Mouse (Mus musculus) activated CD4-positive, CD25-positive, alpha-beta regulatory T cell (primary cell): ENCODE results near the gene E130308A19Rik. TPM values are rescaled to one million over a fixed set of nuclear protein-coding genes. Genes with fewer than 3 reads are reported as not detected.

Experiments used
- polyA plus RNA-seq, 2 experiments: library from polyadenylated mRNA; unstranded; fragments of 100-300 nt; shearing (Covaris generic); gene quantifications; one replicate each; pipeline ENCODE4 v1.2.1; 2017

E130308A19Rik gene
- polyA plus RNA-seq, result 10 to 100 TPM; 13.5 to 17.3 TPM

GRCm38 (mm10) chr4:59625998-59626910 lies at the start of gene E130308A19Rik:
Gene E130308A19Rik (plus strand): TSS chr4:59626211.

DNA sequence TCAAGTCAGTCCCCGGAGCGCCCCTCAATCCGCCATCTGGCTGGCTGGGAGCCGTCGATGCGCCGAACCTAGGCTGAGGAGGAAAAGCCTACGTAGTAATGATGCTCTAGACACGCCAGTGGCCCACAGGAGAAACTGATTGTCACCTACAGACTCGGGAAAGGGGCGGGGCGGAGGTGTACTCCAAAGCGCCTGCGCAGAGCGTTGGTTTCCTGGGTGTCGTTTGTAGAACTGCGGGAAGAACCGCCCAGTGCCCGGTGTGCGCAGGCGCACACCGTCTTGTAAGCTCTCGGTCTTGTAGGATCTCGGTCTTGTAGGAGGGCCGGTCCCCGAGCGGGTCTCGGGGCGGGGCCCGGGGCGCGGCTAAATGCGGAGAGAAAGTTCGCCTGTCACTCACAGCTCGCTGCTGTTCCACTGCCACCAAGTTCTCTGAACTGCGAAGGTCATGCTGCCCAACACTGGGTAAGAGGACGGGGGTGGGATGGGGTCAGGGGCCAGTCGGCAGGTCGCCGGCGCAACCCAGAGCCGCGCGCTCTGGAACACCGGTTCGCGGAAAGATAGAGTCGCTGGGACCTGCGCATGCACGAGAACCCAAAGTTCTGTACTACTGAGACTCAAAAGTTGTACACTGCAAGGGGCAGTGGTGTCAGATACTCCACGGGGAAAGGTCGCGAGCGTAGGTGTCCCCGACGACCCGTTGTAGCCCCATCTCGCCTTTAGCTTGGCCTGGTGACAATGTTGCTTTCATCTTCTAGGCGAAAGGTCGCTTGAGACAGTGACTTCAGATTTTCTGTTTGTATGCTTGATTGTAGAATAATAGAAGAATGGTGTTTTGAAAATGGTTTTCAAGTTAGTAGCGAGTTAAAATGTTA lies 44.5 kb upstream of the E130308A19Rik start, which contains the start of gene Hsdl2:
Gene Hsdl2, plus strand, starts transcription at position 250 of the 872 bp plus-strand sequence.

DNA sequence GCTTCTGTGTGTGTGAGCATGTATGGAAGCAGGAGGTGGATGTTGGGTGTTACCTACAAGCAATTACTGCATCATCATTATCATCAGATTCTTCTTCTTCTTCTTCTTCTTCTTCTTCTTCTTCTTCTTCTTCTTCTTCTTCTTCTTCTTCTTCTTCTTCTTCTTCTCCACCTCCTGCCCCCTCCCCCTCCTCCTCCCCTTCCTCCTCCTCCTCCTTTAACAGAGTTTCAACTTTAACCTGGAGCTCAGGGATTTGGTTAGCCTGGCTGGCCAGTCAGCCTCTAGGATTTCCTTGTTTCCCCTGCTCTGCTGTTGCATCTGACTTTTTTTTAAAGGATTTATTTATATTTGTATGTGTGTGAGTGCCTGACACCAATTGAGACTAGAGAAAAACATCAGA lies 175.5 kb downstream of the E130308A19Rik start, which contains the start of gene Inip:
Gene Inip, minus strand, starts transcription at position 101 of the 400 bp plus-strand sequence.

DNA sequence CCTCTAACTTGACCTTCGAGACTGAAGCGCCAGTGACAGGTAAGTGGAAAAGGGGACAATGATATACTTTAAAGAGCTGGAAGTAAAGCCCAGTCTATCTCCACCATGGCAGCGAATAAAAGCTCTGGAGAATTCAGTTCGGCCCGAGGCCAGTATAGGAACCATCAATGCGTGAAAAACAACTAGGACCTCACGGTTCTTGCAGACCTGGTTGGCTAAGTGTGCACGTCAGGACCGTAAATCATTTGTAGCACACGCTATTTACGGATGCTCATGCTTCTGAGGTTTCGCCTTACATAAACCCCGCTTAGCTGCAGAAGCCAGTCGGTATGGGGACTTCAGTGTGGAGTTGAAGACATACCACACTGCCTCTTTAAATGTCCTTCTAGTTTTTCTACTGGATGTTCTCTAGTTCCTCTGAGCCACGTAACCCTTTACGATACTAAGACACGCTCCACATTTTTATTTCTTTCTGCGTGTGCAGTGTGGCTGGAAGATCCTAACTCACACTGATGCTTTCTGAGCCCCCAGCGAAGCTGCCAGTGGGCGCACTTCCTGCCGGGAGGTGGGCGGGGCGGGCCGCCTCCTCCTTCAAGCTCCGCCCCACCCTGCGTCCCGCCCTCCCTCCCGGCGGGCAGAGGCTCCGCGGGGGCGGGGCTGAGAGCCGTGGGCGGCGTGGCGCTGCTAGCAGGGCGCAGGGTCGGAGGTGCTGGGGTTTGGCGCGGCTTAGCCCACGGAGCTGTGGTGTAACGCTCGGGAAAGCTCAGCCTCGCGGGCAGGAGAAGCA lies 179.4 kb downstream of the E130308A19Rik start, which contains the start of gene Snx30:
Gene Snx30, plus strand, starts transcription at position 660 of the 787 bp plus-strand sequence.

Other genes starting within 250 kb of the E130308A19Rik start
- 1 to 10 TPM; 4.9 to 5.2 TPM for gene Susd1, start 187.6 kb upstream of the E130308A19Rik start, polyA plus RNA-seq
- 100 to 1,000 TPM; 126 to 169 TPM for gene Ptbp3, start 76.8 kb upstream of the E130308A19Rik start, polyA plus RNA-seq
- 10 to 100 TPM; 28.2 to 38.6 TPM for gene Hsdl2, start 44.6 kb upstream of the E130308A19Rik start, polyA plus RNA-seq
- gene Inip, start 175.4 kb downstream of the E130308A19Rik start, polyA plus RNA-seq, result 10 to 100 TPM; 55.0 to 72.4 TPM
- gene Snx30, start 179.6 kb downstream of the E130308A19Rik start, polyA plus RNA-seq, result 1 to 10 TPM; 4.9 to 8.3 TPM